In the genomic region with DNA sequence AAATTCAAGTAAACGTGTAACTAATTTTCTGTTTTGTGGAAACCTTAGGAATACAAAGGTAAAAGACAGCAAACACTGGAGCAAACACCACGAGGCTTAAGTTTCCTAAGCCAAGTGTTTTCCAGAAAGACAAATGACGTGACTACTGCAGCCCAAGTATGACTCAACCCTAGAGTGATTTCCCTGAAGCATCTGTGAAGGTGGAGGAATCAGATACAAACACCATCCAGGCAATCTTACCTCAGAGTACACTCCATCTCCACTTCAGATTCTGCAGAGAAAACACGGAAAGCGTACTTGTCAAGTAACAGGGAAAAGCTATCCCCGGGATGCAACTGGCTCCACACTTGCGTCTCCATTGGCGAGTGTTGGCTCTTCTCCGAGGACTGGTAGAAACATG, we compare ENCODE assay signal across 35 mouse cellular contexts.
"Had no signal": no experiment of that assay in that cellular context is flagged by ENCODE, and none has a peak within 500 bp of the region (broad histone marks: within the 10 kb centered on the region; RNA-seq: fewer than 3 reads in every experiment).

No protein-coding gene starts in this region.

- DNase-seq: heart, postnatal 10 days; heart, postnatal 14 days; heart, postnatal 36 days; heart, postnatal 4 days; kidney, adult 11 months; kidney, adult 18-20 months; kidney, adult 2 months; kidney, adult 8-10 months; kidney, adult 9 months; kidney, postnatal 10 days; kidney, postnatal 14 days; kidney, postnatal 25 days; kidney, postnatal 36 days; kidney, postnatal 4 days; layer of hippocampus, adult 9-11 months; layer of hippocampus, postnatal 36 days had no signal

- H3K4me3 ChIP-seq: heart, embryonic 10.5 days; heart, embryonic 12.5 days; heart, embryonic 13.5 days; heart, embryonic 15.5 days; hindbrain, embryonic 10.5 days; hindbrain, embryonic 12.5 days; hindbrain, embryonic 13.5 days; hindbrain, embryonic 15.5 days; intestine, embryonic 15.5 days; kidney, embryonic 15.5 days; layer of hippocampus, adult 2 months had no signal

- ATAC-seq: hindbrain, embryonic 16.5 days; hindbrain, postnatal 0 days; inflammation-experienced regulatory T-cells, adult 6 months; intestine, embryonic 15.5 days; intestine, embryonic 16.5 days; intestine, postnatal 0 days had no signal

- H3K4me1 ChIP-seq: heart, embryonic 10.5 days; heart, embryonic 12.5 days; heart, embryonic 13.5 days; heart, embryonic 15.5 days; hindbrain, embryonic 13.5 days; hindbrain, embryonic 15.5 days; intestine, embryonic 15.5 days; kidney, embryonic 15.5 days had no signal

- H3K27me3 ChIP-seq: heart, embryonic 12.5 days; heart, embryonic 13.5 days; heart, embryonic 15.5 days; hindbrain, embryonic 12.5 days; hindbrain, embryonic 13.5 days; hindbrain, embryonic 15.5 days; intestine, embryonic 15.5 days; kidney, embryonic 15.5 days had no signal

- H3K27ac ChIP-seq: heart, embryonic 10.5 days; heart, embryonic 13.5 days; heart, embryonic 15.5 days; hindbrain, embryonic 10.5 days; hindbrain, embryonic 12.5 days; hindbrain, embryonic 13.5 days; hindbrain, embryonic 14.5 days; hindbrain, embryonic 15.5 days; hindbrain, postnatal 0 days; intestine, embryonic 15.5 days; kidney, embryonic 15.5 days; kidney, postnatal 0 days; layer of hippocampus, adult 2 months had no signal

- H3K4me2 ChIP-seq: heart, embryonic 11.5 days; heart, embryonic 12.5 days; heart, embryonic 13.5 days; heart, embryonic 15.5 days; hindbrain, embryonic 12.5 days; hindbrain, embryonic 13.5 days; hindbrain, embryonic 14.5 days; hindbrain, embryonic 15.5 days; intestine, embryonic 15.5 days; kidney, embryonic 15.5 days had no signal

- H3K9me3 ChIP-seq: heart, embryonic 10.5 days; hindbrain, embryonic 12.5 days; hindbrain, embryonic 13.5 days; hindbrain, embryonic 15.5 days; intestine, embryonic 15.5 days; kidney, embryonic 15.5 days had no signal

- H3K36me3 ChIP-seq: heart, embryonic 15.5 days; hindbrain, embryonic 15.5 days had no signal

- H3K9ac ChIP-seq: heart, embryonic 12.5 days; heart, embryonic 13.5 days; heart, embryonic 15.5 days; hindbrain, embryonic 12.5 days; hindbrain, embryonic 13.5 days; hindbrain, embryonic 14.5 days; hindbrain, embryonic 15.5 days; intestine, embryonic 15.5 days; kidney, embryonic 15.5 days had no signal
